Comparison of ENCODE assay signal across 9 mouse cellular contexts in the genomic region with DNA sequence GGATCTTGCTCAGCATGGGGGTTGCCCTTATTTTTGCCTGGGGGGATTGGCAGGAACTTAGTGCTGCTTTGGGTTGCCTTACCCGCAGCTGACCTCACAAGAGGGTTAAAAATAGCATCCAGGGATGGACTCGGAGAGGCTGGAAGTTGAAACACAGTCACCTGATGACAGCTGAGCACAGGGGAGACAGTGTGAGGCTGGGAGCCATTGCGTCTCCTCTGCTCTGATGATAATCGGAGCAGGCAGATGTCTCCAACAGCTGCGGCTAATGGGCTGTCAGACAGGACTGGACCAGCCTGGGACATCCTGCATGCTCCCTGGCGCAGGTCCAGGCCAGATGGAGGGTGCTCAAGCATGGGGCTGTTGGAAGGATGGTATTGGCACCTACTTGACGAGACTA.
A peak's percentile ranks its signal among the peaks of the same experiment; 100 is the strongest.
DNase-seq lines count a peak whose midpoint lies in the region; ATAC-seq and TF ChIP-seq lines count a peak whose summit lies in the region.
"Had no signal": no experiment of that assay in that cellular context is flagged by ENCODE, and none has a peak within 500 bp of the region (broad histone marks: within the 10 kb centered on the region; RNA-seq: fewer than 3 reads in every experiment).

No protein-coding gene starts in this region.

- no peak for TF ChIP-seq EP300 in stomach, postnatal 0 days (optimal IDR thresholded peaks at IDR 0.05)

- peak; percentile 25 to 84 for DNase-seq in cerebellum, postnatal 4 days (ENCODE audit: low spot score in 2 of 2)
- no peak for DNase-seq in cerebellum, adult 11 months
- DNase-seq in stomach, postnatal 0 days (ENCODE audit: low spot score): no peak
- DNase-seq in kidney, postnatal 10 days: peak; percentile 44
- DNase-seq in yolk sac, embryonic 10.5 days (ENCODE audit: low spot score): peak; percentile 9
- DNase-seq in frontal cortex, postnatal 14 days (ENCODE audit: low spot score in 2 of 2): no peak
- DNase-seq in spleen, adult 12 weeks (ENCODE audit: low spot score): no peak

- 39% methylated on average over 7 of the region's 7 CpGs for WGBS in stomach, embryonic 14.5 days
- 55% methylated on average over 7 of the region's 7 CpGs for WGBS in stomach, postnatal 0 days

- ATAC-seq in stomach, embryonic 14.5 days (ENCODE audit: insufficient number of reproducible peaks, insufficient read depth, low FRiP score, low read depth): peak; percentile 42; the same call in 1 of the 2 replicates
- ATAC-seq in stomach, postnatal 0 days (ENCODE audit: low FRiP score, low TSS enrichment): no peak

- H3K4me1 ChIP-seq in stomach, embryonic 14.5 days (ENCODE audit: control insufficient read depth, insufficient read depth, low read length): 0 out of 2 replicates have a peak, but pooled peaks cover 10% of the 10 kb centered on the region
- H3K4me1 ChIP-seq in stomach, postnatal 0 days (replicated peaks; ENCODE audit: control insufficient read depth, insufficient read depth): no peaks in the 10 kb centered on the region

- no peak overlapping the region for H3K9ac ChIP-seq in stomach, embryonic 14.5 days (replicated peaks; ENCODE audit: low read depth, low read length)
- no peak overlapping the region for H3K9ac ChIP-seq in stomach, postnatal 0 days (ENCODE audit: low read length)

- no peak overlapping the region for H3K27ac ChIP-seq in stomach, embryonic 14.5 days (ENCODE audit: low read length)
- H3K27ac ChIP-seq in stomach, postnatal 0 days (replicated peaks): no peak overlapping the region
- H3K27ac ChIP-seq: macrophage had no signal

- no peak for TF ChIP-seq CTCF in stomach, postnatal 0 days (IDR thresholded peaks at IDR 0.05; ENCODE audit: low read depth)

- no peak overlapping the region for H3K4me2 ChIP-seq in stomach, embryonic 14.5 days (replicated peaks; ENCODE audit: low read depth, low read length)
- no peak overlapping the region for H3K4me2 ChIP-seq in stomach, postnatal 0 days (replicated peaks; ENCODE audit: low read depth)

- no peaks in the 10 kb centered on the region for H3K27me3 ChIP-seq in stomach, embryonic 14.5 days (ENCODE audit: control insufficient read depth, insufficient read depth, low read length)
- H3K27me3 ChIP-seq in stomach, postnatal 0 days (ENCODE audit: control insufficient read depth, insufficient read depth, low read length): no peaks in the 10 kb centered on the region

- H3K4me3 ChIP-seq in stomach, embryonic 14.5 days (ENCODE audit: low read depth, low read length): no peak overlapping the region
- no peak overlapping the region for H3K4me3 ChIP-seq in stomach, postnatal 0 days (ENCODE audit: low read depth, low read length)

- no peaks in the 10 kb centered on the region for H3K9me3 ChIP-seq in stomach, embryonic 14.5 days (ENCODE audit: control insufficient read depth, low read depth, low read length)
- no peaks in the 10 kb centered on the region for H3K9me3 ChIP-seq in stomach, postnatal 0 days (ENCODE audit: control insufficient read depth, low read length)

- H3K36me3 ChIP-seq in stomach, embryonic 14.5 days (ENCODE audit: control insufficient read depth, insufficient read depth, low read length): no peaks in the 10 kb centered on the region
- no peaks in the 10 kb centered on the region for H3K36me3 ChIP-seq in stomach, postnatal 0 days (ENCODE audit: control insufficient read depth, insufficient read depth, low read length)

Comparison
In these comparisons a context has a peak if more than half of its experiments do, and no peak if none do; other contexts are left out.
1. DNase-seq: peak in cerebellum, postnatal 4 days (2 of 2), kidney, postnatal 10 days (single experiment) and yolk sac, embryonic 10.5 days (single experiment); none in cerebellum, adult 11 months (single experiment), stomach, postnatal 0 days (single experiment), frontal cortex, postnatal 14 days (0 of 2) and spleen, adult 12 weeks (single experiment).